In the genomic region with DNA sequence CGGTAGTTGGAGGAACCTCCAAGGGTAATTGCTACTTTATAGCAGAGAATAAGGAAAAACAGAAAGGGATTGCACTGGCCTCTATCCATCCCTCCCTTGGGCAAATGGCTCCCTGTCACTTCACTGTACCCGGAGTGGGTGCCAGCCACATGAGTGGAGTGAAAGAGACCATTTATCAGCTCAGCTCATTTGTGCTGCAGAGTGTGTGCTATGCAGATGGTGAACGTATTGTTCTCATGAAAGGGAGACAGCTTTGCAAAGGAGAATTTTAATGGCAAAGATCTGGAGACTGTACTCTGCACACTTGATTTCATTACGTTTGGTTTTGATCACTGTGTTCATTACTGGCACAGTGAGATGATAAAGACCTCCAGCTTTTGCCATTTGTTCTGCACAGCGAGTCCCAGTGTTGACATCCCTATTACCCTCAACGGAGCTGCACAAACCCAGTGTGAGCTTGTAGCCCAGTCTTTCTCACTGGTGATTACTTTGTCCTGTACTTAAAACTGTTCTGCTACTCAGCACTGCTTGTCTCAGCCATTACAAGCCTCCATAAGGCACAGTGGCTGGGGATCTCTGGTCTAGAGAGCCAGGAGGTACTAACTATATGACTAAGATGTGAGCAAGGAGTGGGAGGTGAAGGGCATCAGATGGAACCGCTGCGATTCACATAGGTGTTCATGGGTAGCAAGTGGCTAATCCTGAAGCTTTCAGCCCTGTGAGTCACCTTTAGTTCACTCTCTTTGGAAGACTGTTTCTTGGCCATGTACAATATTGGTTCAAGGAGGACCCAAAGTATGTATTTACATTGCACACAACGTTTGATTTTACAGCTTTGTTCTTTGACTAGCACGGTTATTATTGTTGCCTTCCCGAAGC, we compare ENCODE assay signal across 9 mouse cellular contexts. TPM values are rescaled to one million over a fixed set of nuclear protein-coding genes. Genes with fewer than 3 reads are reported as not detected.
A peak's percentile ranks its signal among the peaks of the same experiment; 100 is the strongest.
DNase-seq lines count a peak whose midpoint lies in the region; ATAC-seq and TF ChIP-seq lines count a peak whose summit lies in the region.
"Had no signal": no experiment of that assay in that cellular context is flagged by ENCODE, and none has a peak within 500 bp of the region (broad histone marks: within the 10 kb centered on the region; RNA-seq: fewer than 3 reads in every experiment).

No protein-coding gene starts in this region.

- peaks cover 30% of the 10 kb centered on the region for H3K4me1 ChIP-seq in forebrain, embryonic 10.5 days
- H3K4me1 ChIP-seq in midbrain, embryonic 16.5 days (ENCODE audit: control insufficient read depth, insufficient read depth, low read length) = peaks cover 18% of the 10 kb centered on the region
- H3K4me1 ChIP-seq in liver, embryonic 11.5 days (replicated peaks; ENCODE audit: control insufficient read depth, insufficient read depth, low read length) = peaks cover 4% of the 10 kb centered on the region; the same call in 1 of the 2 replicates
- no peaks in the 10 kb centered on the region for H3K4me1 ChIP-seq in lung, postnatal 0 days (ENCODE audit: insufficient read depth, low read depth, low read length)

- H3K27me3 ChIP-seq in forebrain, embryonic 10.5 days (ENCODE audit: poor library complexity, severe bottlenecking) = peaks cover 36% of the 10 kb centered on the region
- H3K27me3 ChIP-seq in midbrain, embryonic 16.5 days (ENCODE audit: control insufficient read depth, insufficient read depth, low read depth, low read length) = no peaks in the 10 kb centered on the region
- peaks cover 7% of the 10 kb centered on the region for H3K27me3 ChIP-seq in liver, embryonic 11.5 days (replicated peaks; ENCODE audit: control insufficient read depth, insufficient read depth, low read length)
- no peaks in the 10 kb centered on the region for H3K27me3 ChIP-seq in lung, postnatal 0 days (replicated peaks; ENCODE audit: insufficient read depth, low read length)

- DNase-seq in brain, embryonic 18.5 days (ENCODE audit: low read depth, low spot score) = peak; percentile 80
- DNase-seq in forebrain, embryonic 10.5 days (ENCODE audit: extremely low spot score, low spot score) = no peak
- peak; percentile 62 to 89 for DNase-seq in layer of hippocampus, adult 18-20 months (ENCODE audit: low spot score in 2 of 2)
- DNase-seq in liver, embryonic 11.5 days (ENCODE audit: low spot score) = no peak
- no peak for DNase-seq in lung, postnatal 0 days (ENCODE audit: low spot score)
- no peak for DNase-seq in spleen, adult 18-20 months
- DNase-seq: heart, postnatal 4 days had no signal

- H3K9ac ChIP-seq in midbrain, embryonic 16.5 days (ENCODE audit: low read depth, low read length) = no peak overlapping the region
- H3K9ac ChIP-seq in liver, embryonic 11.5 days (ENCODE audit: low read depth, low read length) = no peak overlapping the region
- no peak overlapping the region for H3K9ac ChIP-seq in lung, postnatal 0 days (replicated peaks; ENCODE audit: low read depth)

- TF ChIP-seq EP300 in lung, postnatal 0 days (IDR thresholded peaks at IDR 0.05) = no peak

- 84% methylated on average over 11 of the region's 11 CpGs for WGBS in forebrain, embryonic 10.5 days
- 32% methylated on average over 11 of the region's 11 CpGs for WGBS in midbrain, embryonic 16.5 days
- WGBS in liver, embryonic 11.5 days = 82% methylated on average over 11 of the region's 11 CpGs
- WGBS in lung, postnatal 0 days = 63% methylated on average over 11 of the region's 11 CpGs

- H3K4me2 ChIP-seq in midbrain, embryonic 16.5 days (ENCODE audit: low read length) = no peak overlapping the region
- no peak overlapping the region for H3K4me2 ChIP-seq in liver, embryonic 11.5 days
- H3K4me2 ChIP-seq in lung, postnatal 0 days (replicated peaks; ENCODE audit: low read depth, low read length) = no peak overlapping the region

- no peak for TF ChIP-seq CTCF in lung, postnatal 0 days (IDR thresholded peaks at IDR 0.05)

- peak overlapping the region; percentile 52; the same call in 1 of the 2 replicates for H3K27ac ChIP-seq in forebrain, embryonic 10.5 days
- H3K27ac ChIP-seq in midbrain, embryonic 16.5 days (ENCODE audit: low read length) = peak overlapping the region; percentile 51
- H3K27ac ChIP-seq in liver, embryonic 11.5 days (ENCODE audit: low read depth, low read length) = no peak overlapping the region
- no peak overlapping the region for H3K27ac ChIP-seq in lung, postnatal 0 days (ENCODE audit: low read length)

- no peaks in the 10 kb centered on the region for H3K36me3 ChIP-seq in forebrain, embryonic 10.5 days (replicated peaks)
- no peaks in the 10 kb centered on the region for H3K36me3 ChIP-seq in midbrain, embryonic 16.5 days (ENCODE audit: control insufficient read depth, insufficient read depth, low read length)
- no peaks in the 10 kb centered on the region for H3K36me3 ChIP-seq in liver, embryonic 11.5 days (ENCODE audit: control insufficient read depth, insufficient read depth, low read length)
- H3K36me3 ChIP-seq in lung, postnatal 0 days (ENCODE audit: insufficient read depth, low read length) = no peaks in the 10 kb centered on the region

- peak; percentile 84 for ATAC-seq in midbrain, embryonic 16.5 days
- no peak for ATAC-seq in liver, embryonic 11.5 days (replicated peaks; ENCODE audit: low FRiP score)
- ATAC-seq in lung, postnatal 0 days = no peak

- H3K4me3 ChIP-seq in forebrain, embryonic 10.5 days = no peak overlapping the region
- no peak overlapping the region for H3K4me3 ChIP-seq in midbrain, embryonic 16.5 days (ENCODE audit: low read depth, low read length)
- H3K4me3 ChIP-seq in liver, embryonic 11.5 days (ENCODE audit: low read depth, low read length) = no peak overlapping the region
- no peak overlapping the region for H3K4me3 ChIP-seq in lung, postnatal 0 days (ENCODE audit: low read depth, low read length)
- H3K4me3 ChIP-seq: myocyte had no signal

- H3K9me3 ChIP-seq in forebrain, embryonic 10.5 days = no peaks in the 10 kb centered on the region
- H3K9me3 ChIP-seq in midbrain, embryonic 16.5 days (replicated peaks; ENCODE audit: control insufficient read depth, low read length, poor library complexity, severe bottlenecking) = no peaks in the 10 kb centered on the region
- no peaks in the 10 kb centered on the region for H3K9me3 ChIP-seq in liver, embryonic 11.5 days (ENCODE audit: control insufficient read depth, low read length)
- H3K9me3 ChIP-seq in lung, postnatal 0 days (ENCODE audit: low read length) = no peaks in the 10 kb centered on the region

RNA-seq across cellular contexts. Expression of a gene that starts 53.7 kb away (rescaled TPM):
- polyA plus RNA-seq in forebrain, embryonic 10.5 days (2016; fragmentation: Nextera tagmentation; extraction: Ambion mirVana) = 32.1 and 36.4 TPM in 2 replicates
- total RNA-seq in layer of hippocampus, adult 18-20 months (2021) = 100 to 1,000 TPM; 438 to 456 TPM
- polyA plus RNA-seq in midbrain, embryonic 16.5 days (2015; fragmentation: Nextera tagmentation; extraction: Ambion mirVana) = 174 and 182 TPM in 2 replicates
- 7.7 and 8.2 TPM in 2 replicates for polyA plus RNA-seq in liver, embryonic 11.5 days (2014; fragmentation: Nextera tagmentation; extraction: Ambion mirVana)
- polyA plus RNA-seq in lung, postnatal 0 days (2015; fragmentation: Nextera tagmentation; extraction: Ambion mirVana) = 18.7 and 20.0 TPM in 2 replicates

Comparison
In these comparisons a context has a peak if more than half of its experiments do, and no peak if none do; other contexts are left out.
1. DNase-seq: peak in brain, embryonic 18.5 days (single experiment) and layer of hippocampus, adult 18-20 months (2 of 2); none in forebrain, embryonic 10.5 days (single experiment), liver, embryonic 11.5 days (single experiment), lung, postnatal 0 days (single experiment) and spleen, adult 18-20 months (0 of 2).
2. H3K27ac ChIP-seq: peak in forebrain, embryonic 10.5 days (single experiment) and midbrain, embryonic 16.5 days (single experiment); none in liver, embryonic 11.5 days (single experiment) and lung, postnatal 0 days (single experiment).